Mouse (Mus musculus) stomach, embryonic 16.5 days (tissue): Measurements from ENCODE around the gene Gcsh. TPM values are rescaled to one million over a fixed set of nuclear protein-coding genes. Genes with fewer than 3 reads are reported as not detected.

ENCODE experiments used
- ATAC-seq: fragments of 200-750 bp; cut with Nextera tagmentation; 2 replicates; pipeline ENCODE4 v1.8.0; 2017; ENCODE audit warnings: moderate number of reproducible peaks, moderate TSS enrichment; ENCODE audit not compliant: insufficient read depth, low FRiP score
- H3K27ac ChIP-seq: fragments of 300-500 bp; sonication (generic); 2 replicates; pipeline ENCODE4 v1.5.1; 2014; ENCODE audit warnings: low read length
- H3K27me3 ChIP-seq: fragments of 300-500 bp; sonication (generic); 2 replicates; pipeline ENCODE4 v1.6.1; 2014; ENCODE audit warnings: low read length, control low read depth, mixed read lengths; ENCODE audit not compliant: control insufficient read depth, insufficient read depth
- H3K36me3 ChIP-seq: fragments of 300-500 bp; sonication (generic); 2 replicates; pipeline ENCODE4 v1.6.1; 2014; ENCODE audit warnings: low read length; ENCODE audit not compliant: control insufficient read depth, insufficient read depth
- H3K4me1 ChIP-seq: fragments of 300-500 bp; sonication (generic); 2 replicates; pipeline ENCODE4 v1.6.1; 2014; ENCODE audit warnings: low read length, control low read depth, mixed read lengths; ENCODE audit not compliant: control insufficient read depth, insufficient read depth
- H3K4me2 ChIP-seq: fragments of 300-500 bp; sonication (generic); 2 replicates; pipeline ENCODE4 v1.6.1; 2014; ENCODE audit warnings: low read depth, low read length, mixed read lengths
- H3K4me3 ChIP-seq: fragments of 300-500 bp; sonication (generic); replicated peaks from 2 replicates; pipeline ENCODE4 v1.5.1; 2014; ENCODE audit warnings: mild to moderate bottlenecking, low read length
- H3K9ac ChIP-seq: fragments of 300-500 bp; sonication (generic); 2 replicates; pipeline ENCODE4 v1.6.1; 2014; ENCODE audit warnings: low read length
- H3K9me3 ChIP-seq: fragments of 300-500 bp; sonication (generic); replicated peaks from 2 replicates; pipeline ENCODE4 v1.6.1; 2016; ENCODE audit warnings: low read length, control low read depth; ENCODE audit not compliant: control insufficient read depth
- WGBS: fragments of 180-500 bp; shearing (Covaris S2); extraction: QIAGEN DNeasy Blood & Tissue Kit; methylation state at CpG from one replicate; pipeline ENCODE4 v1.1.7; 2014; 5-methylcytosine and 5-hydroxymethylcytosine counted together
- polyA plus RNA-seq: library from polyadenylated mRNA; unstranded; fragments of >200 nt; fragmentation: Nextera tagmentation; extraction: Ambion mirVana; gene quantifications from 2 replicates; pipeline ENCODE4 v1.2.1, GENCODE M21; 2015

The Gcsh gene
- polyA plus RNA-seq, 1 experiment from 2014 or later: 118 TPM

DNA sequence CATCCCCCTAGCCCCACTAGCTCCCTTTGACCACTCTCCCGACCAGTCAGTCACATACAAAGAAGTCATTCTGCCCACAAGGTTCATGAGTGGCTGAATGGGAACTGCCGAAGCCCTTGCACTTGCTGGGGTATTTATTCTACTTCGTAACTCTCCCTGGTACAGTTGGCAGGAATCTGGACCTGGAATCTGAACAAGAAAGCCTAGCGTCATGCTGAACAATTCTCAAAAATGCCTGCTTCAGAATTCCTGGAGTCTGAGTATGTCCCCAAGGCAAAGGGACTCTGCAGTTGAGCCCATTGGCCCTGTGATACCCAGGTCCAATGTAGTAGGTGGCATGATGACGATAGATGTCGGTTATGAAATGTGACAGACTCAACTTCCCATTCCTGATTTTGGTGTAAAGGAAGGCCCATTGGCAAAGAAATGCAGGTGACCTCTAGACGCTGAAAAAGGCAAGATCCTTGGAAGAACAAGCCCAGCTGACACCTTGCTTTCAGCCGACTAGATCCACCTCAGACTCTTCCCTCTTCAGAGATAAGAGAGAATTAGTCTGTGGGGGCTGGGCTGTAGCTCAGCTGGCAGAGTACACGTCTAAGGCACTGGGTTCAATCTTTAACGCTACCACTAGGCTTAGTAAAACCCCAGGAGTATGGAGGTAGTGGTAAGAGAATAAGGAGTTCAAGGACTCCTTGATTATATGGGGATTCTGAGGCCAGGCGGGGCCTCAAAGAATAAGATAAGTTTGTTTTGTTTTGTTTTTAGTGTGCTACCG lies 50.9 kb downstream of the Gcsh start:
- Histone ChIP-seq H3K4me1 (peaks cover 17% of the 10 kb centered on the region), H3K9ac (no peak overlapping the region), H3K27ac (no peak overlapping the region), H3K36me3 (peaks cover 4% of the 10 kb centered on the region; the same call in 1 of the 2 replicates), H3K27me3 (no peaks in the 10 kb centered on the region), H3K9me3 (no peaks in the 10 kb centered on the region), H3K4me3 (no peak overlapping the region), H3K4me2 (peak overlapping the region; percentile 94)
- no peak for ATAC-seq
- 69% methylated on average over 12 of the region's 12 CpGs for WGBS

DNA sequence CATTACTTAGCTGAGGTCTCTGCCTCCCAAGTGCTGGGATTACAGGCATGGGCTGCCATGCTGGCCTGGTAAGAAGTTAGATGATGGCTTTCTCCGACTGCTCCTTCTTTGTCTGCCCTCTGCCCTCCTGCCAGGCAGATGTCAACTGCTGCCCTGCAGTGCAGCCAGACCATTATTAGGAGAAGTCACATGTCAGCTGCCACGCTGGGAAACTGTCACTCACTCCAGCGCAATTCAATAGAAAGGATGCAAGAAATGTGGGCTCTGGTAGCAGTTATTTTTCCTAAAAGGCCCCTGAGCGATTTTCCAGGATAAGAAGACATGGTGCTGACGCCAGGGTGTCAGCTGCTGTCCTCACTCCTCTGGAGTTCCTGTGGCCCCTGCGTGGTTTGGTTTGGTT lies 57.8 kb downstream of the Gcsh start:
- no peak overlapping the region for H3K9ac ChIP-seq
- WGBS: 82% methylated on average over 6 of the region's 6 CpGs
- H3K9me3 ChIP-seq: no peaks in the 10 kb centered on the region
- H3K4me3 ChIP-seq: no peak overlapping the region
- ATAC-seq: no peak
- no peaks in the 10 kb centered on the region for H3K4me1 ChIP-seq
- no peak overlapping the region for H3K27ac ChIP-seq
- H3K4me2 ChIP-seq: no peak overlapping the region
- peaks cover 8% of the 10 kb centered on the region for H3K36me3 ChIP-seq
- H3K27me3 ChIP-seq: no peaks in the 10 kb centered on the region

DNA sequence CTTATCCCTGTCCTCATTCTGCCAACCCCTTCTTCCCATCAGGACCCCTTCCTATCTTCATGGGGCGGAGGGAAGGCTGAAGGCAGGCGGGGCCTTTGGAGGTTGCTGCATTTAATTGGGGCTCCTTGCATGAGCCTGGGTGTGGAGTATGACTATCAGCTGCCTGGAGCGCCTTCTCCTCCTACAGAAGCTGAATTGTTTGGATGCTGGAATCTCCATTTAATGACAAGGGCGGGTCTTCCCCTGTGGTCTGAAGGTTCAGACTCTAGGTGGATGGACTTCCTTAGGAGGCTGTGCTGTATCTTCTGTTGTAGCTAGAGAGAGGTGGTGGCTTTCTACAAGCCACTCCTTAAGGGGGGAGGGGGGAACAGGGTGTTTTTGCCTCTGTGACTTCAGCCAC lies 58.4 kb downstream of the Gcsh start:
- Histone ChIP-seq H3K27ac (no peak overlapping the region), H3K9ac (no peak overlapping the region), H3K9me3 (no peaks in the 10 kb centered on the region), H3K27me3 (no peaks in the 10 kb centered on the region), H3K4me3 (no peak overlapping the region), H3K4me1 (no peaks in the 10 kb centered on the region), H3K4me2 (no peak overlapping the region), H3K36me3 (peaks cover 8% of the 10 kb centered on the region)
- 92% methylated on average over 4 of the region's 4 CpGs for WGBS
- ATAC-seq: no peak

Other genes with a start within 250 kb of the Gcsh start
- gene Cmc2, start 72.1 kb downstream of the Gcsh start, polyA plus RNA-seq: 62.3 and 72.0 TPM in 2 replicates
- gene Cenpn, start 71.8 kb downstream of the Gcsh start, polyA plus RNA-seq: 27.9 and 28.1 TPM in 2 replicates
- 9.0 and 9.6 TPM in 2 replicates for gene Atmin, start 50.1 kb downstream of the Gcsh start, polyA plus RNA-seq
- 1.3 and 2.0 TPM in 2 replicates for gene 1700030J22Rik, start 14.6 kb downstream of the Gcsh start, polyA plus RNA-seq
- 0.48 and 0.71 TPM in 2 replicates for gene Pkd1l2, start 88.9 kb upstream of the Gcsh start, polyA plus RNA-seq
- 0.92 and 1.2 TPM in 2 replicates for gene Bco1, start 102.3 kb upstream of the Gcsh start, polyA plus RNA-seq
- gene Gan, start 164.6 kb upstream of the Gcsh start, polyA plus RNA-seq: 2.2 TPM in 2 replicates